Mouse (Mus musculus): Measurements from ENCODE around the gene Tom1. TPM values are rescaled to one million over a fixed set of nuclear protein-coding genes. Genes with fewer than 3 reads are reported as not detected.

The Tom1 gene
- polyA plus RNA-seq (2014; fragmentation: Nextera tagmentation; extraction: Ambion mirVana): 24.9 and 26.2 TPM in 2 replicates

- H3K9ac ChIP-seq (replicated peaks; ENCODE audit: low read length): peak within 1 kb of the TSS; percentile 60
- no peaks in the 10 kb centered on the region for H3K27me3 ChIP-seq (ENCODE audit: control insufficient read depth, insufficient read depth, low read length)
- no peaks in the 10 kb centered on the region for H3K9me3 ChIP-seq (ENCODE audit: control insufficient read depth, low read length)
- peaks cover 9% of the 10 kb centered on the region for H3K4me1 ChIP-seq (ENCODE audit: control insufficient read depth, insufficient read depth, low read length)
- H3K27ac ChIP-seq (replicated peaks; ENCODE audit: low read depth, low read length): peak within 1 kb of the TSS; percentile 87
- WGBS: under 1% methylated on average over 62 of the region's 62 CpGs
- ATAC-seq (ENCODE audit: low FRiP score, low TSS enrichment) (peak; percentile 99), DNase-seq (peak; percentile 99)
- H3K4me2 ChIP-seq (ENCODE audit: low read length): peak within 1 kb of the TSS; percentile 88
- peaks cover 23% of the 10 kb centered on the region for H3K36me3 ChIP-seq (ENCODE audit: control insufficient read depth, insufficient read depth, low read length)
- H3K4me3 ChIP-seq (replicated peaks; ENCODE audit: low read depth, low read length): peak within 1 kb of the TSS; percentile 65
Measured at GRCm38 (mm10) chr8:75033511-75034243, at the start of gene Tom1. TSS of gene Tom1 (plus strand) at chr8:75033705.

GRCm38 (mm10) chr8:74987436-74987835, 46.1 kb upstream of the Tom1 start:
- DNase-seq: no peak
- Histone ChIP-seq H3K4me1 (ENCODE audit: control insufficient read depth, insufficient read depth, low read length) (no peaks in the 10 kb centered on the region), H3K9me3 (ENCODE audit: control insufficient read depth, low read length) (no peaks in the 10 kb centered on the region), H3K27me3 (ENCODE audit: control insufficient read depth, insufficient read depth, low read length) (no peaks in the 10 kb centered on the region), H3K27ac (replicated peaks; ENCODE audit: low read depth, low read length) (no peak overlapping the region), H3K9ac (replicated peaks; ENCODE audit: low read length) (no peak overlapping the region), H3K4me2 (ENCODE audit: low read length) (no peak overlapping the region), H3K4me3 (replicated peaks; ENCODE audit: low read depth, low read length) (no peak overlapping the region), H3K36me3 (ENCODE audit: control insufficient read depth, insufficient read depth, low read length) (no peaks in the 10 kb centered on the region)
- ATAC-seq (ENCODE audit: low FRiP score, low TSS enrichment): no peak
- 79% methylated on average over 5 of the region's 5 CpGs for WGBS

DNA sequence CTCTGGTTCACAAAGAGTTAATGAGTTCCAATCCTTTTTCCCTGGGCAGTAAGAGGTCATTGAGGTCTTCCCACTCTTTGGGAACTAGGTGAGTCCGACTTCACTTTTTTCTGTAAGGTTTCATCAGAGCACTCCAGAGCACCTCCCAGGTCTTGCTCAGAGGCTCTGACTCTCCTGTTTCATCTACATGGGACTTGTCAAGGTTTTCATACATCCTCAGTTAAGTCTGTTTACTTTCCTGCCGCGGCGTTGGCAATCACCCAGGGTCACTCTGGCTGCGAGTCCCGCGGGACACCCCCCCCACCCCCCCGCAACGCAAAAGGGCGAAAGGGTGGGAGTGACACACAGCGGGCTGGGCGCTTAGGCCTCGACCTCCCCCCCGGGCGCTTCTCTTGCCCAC, 43.5 kb upstream of the Tom1 start:
- H3K27ac ChIP-seq (replicated peaks; ENCODE audit: low read depth, low read length): no peak overlapping the region
- H3K4me1 ChIP-seq (ENCODE audit: control insufficient read depth, insufficient read depth, low read length): peaks cover 11% of the 10 kb centered on the region; the same call in 1 of the 2 replicates
- no peak overlapping the region for H3K4me3 ChIP-seq (replicated peaks; ENCODE audit: low read depth, low read length)
- DNase-seq (no peak), ATAC-seq (ENCODE audit: low FRiP score, low TSS enrichment) (no peak)
- 21% methylated on average over 15 of the region's 15 CpGs for WGBS
- no peak overlapping the region for H3K4me2 ChIP-seq (ENCODE audit: low read length)
- no peaks in the 10 kb centered on the region for H3K27me3 ChIP-seq (ENCODE audit: control insufficient read depth, insufficient read depth, low read length)
- no peaks in the 10 kb centered on the region for H3K36me3 ChIP-seq (ENCODE audit: control insufficient read depth, insufficient read depth, low read length)
- no peak overlapping the region for H3K9ac ChIP-seq (replicated peaks; ENCODE audit: low read length)
- no peaks in the 10 kb centered on the region for H3K9me3 ChIP-seq (ENCODE audit: control insufficient read depth, low read length)

DNA sequence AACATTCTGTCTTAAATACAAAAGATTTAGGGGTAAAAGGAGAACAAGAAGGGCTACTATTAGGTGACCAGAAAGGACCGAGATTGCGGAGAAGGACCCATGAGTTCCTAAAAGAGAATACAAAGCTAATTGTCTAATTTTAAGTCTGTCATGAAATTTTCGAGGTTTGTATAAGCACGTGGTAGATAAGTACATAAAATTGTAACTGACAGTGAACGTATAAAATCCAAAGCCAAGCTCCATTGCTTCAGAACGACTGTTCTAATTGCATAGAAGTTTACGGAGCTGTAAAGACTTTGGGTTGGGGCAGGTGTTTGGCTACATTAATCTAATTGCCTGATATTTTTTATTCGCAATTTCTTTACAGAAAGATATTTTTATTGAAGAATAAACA, 40.4 kb upstream of the Tom1 start, which contains the start of gene Hmgxb4:
Gene Hmgxb4 (plus strand): TSS at position 276 of the 394 bp plus-strand sequence.
- ATAC-seq (ENCODE audit: low FRiP score, low TSS enrichment): no peak
- Histone ChIP-seq H3K27me3 (ENCODE audit: control insufficient read depth, insufficient read depth, low read length) (no peaks in the 10 kb centered on the region), H3K4me2 (ENCODE audit: low read length) (peak within 1 kb of the TSS; percentile 66), H3K4me3 (replicated peaks; ENCODE audit: low read depth, low read length) (peak within 1 kb of the TSS; percentile 94), H3K9me3 (ENCODE audit: control insufficient read depth, low read length) (no peaks in the 10 kb centered on the region), H3K36me3 (ENCODE audit: control insufficient read depth, insufficient read depth, low read length) (no peaks in the 10 kb centered on the region), H3K27ac (replicated peaks; ENCODE audit: low read depth, low read length) (peak within 1 kb of the TSS; percentile 98), H3K4me1 (ENCODE audit: control insufficient read depth, insufficient read depth, low read length) (peaks cover 12% of the 10 kb centered on the region; the same call in 1 of the 2 replicates), H3K9ac (replicated peaks; ENCODE audit: low read length) (peak within 1 kb of the TSS; percentile 99)
- DNase-seq: no peak
- WGBS: 12% methylated on average over 8 of the region's 8 CpGs

- under 1% methylated on average over 108 of the region's 111 CpGs for WGBS
- Histone ChIP-seq H3K27me3 (ENCODE audit: control insufficient read depth, insufficient read depth, low read length) (no peaks in the 10 kb centered on the region), H3K4me2 (ENCODE audit: low read length) (peak overlapping the region; percentile 66), H3K4me1 (ENCODE audit: control insufficient read depth, insufficient read depth, low read length) (peaks cover 12% of the 10 kb centered on the region; the same call in 1 of the 2 replicates), H3K9me3 (ENCODE audit: control insufficient read depth, low read length) (no peaks in the 10 kb centered on the region), H3K4me3 (replicated peaks; ENCODE audit: low read depth, low read length) (peak overlapping the region; percentile 94), H3K9ac (replicated peaks; ENCODE audit: low read length) (peak overlapping the region; percentile 99), H3K36me3 (ENCODE audit: control insufficient read depth, insufficient read depth, low read length) (peaks cover 5% of the 10 kb centered on the region), H3K27ac (replicated peaks; ENCODE audit: low read depth, low read length) (peak overlapping the region; percentile 98)
- DNase-seq (peak; percentile 96), ATAC-seq (ENCODE audit: low FRiP score, low TSS enrichment) (peak; percentile 93)
Measured at GRCm38 (mm10) chr8:74993475-74994451, 39.7 kb upstream of the Tom1 start.

DNA sequence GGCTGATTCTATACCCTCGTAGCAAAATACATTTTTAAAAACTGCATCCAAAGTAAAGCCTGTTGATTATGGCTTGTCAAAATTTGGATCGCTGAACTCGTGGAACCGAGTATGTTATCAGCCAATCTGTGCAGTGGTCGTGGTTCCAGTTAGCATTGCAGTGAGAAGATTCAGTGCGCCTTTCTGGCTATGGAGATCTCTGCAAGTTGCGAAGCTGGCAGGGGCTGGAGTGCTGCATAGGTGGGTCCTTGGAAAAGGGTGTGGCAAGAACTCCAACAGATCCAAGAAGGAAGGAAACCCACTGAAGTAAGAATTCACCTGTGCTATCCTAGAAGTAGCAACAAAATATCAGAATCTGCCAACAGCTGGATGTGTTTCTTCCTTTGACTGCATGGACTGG, 39.0 kb upstream of the Tom1 start:
- Histone ChIP-seq H3K9me3 (ENCODE audit: control insufficient read depth, low read length) (no peaks in the 10 kb centered on the region), H3K4me2 (ENCODE audit: low read length) (peak overlapping the region; percentile 66), H3K36me3 (ENCODE audit: control insufficient read depth, insufficient read depth, low read length) (peaks cover 13% of the 10 kb centered on the region), H3K27me3 (ENCODE audit: control insufficient read depth, insufficient read depth, low read length) (no peaks in the 10 kb centered on the region), H3K4me1 (ENCODE audit: control insufficient read depth, insufficient read depth, low read length) (peaks cover 12% of the 10 kb centered on the region; the same call in 1 of the 2 replicates), H3K9ac (replicated peaks; ENCODE audit: low read length) (peak overlapping the region; percentile 99), H3K4me3 (replicated peaks; ENCODE audit: low read depth, low read length) (peak overlapping the region; percentile 94), H3K27ac (replicated peaks; ENCODE audit: low read depth, low read length) (peak overlapping the region; percentile 98; the same call in 1 of the 2 replicates)
- DNase-seq (peak; percentile 44), ATAC-seq (ENCODE audit: low FRiP score, low TSS enrichment) (no peak; the same call in 1 of the 2 replicates)
- WGBS: 7% methylated on average over 7 of the region's 7 CpGs

DNA sequence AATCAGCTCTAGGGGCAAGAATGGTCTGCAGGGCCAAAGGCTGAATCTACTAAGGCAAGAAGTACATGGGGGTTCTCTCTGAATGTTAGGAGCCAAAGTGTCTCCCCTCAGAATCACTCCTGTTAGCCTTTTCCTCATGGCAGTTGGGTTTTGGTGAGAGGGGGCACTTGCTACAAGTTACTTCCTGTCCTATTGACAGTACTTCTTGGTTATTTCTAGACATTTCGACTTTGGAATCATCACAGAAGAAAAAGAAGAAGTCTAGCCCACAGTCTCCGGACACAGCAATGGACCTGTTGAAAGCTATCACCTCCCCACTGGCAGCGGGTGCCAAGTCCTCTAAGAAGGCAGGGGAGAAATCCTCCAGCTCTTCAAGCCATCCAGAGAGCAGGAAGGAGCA, 33.1 kb upstream of the Tom1 start:
- Histone ChIP-seq H3K4me3 (replicated peaks; ENCODE audit: low read depth, low read length) (no peak overlapping the region), H3K9ac (replicated peaks; ENCODE audit: low read length) (no peak overlapping the region), H3K4me2 (ENCODE audit: low read length) (no peak overlapping the region), H3K27me3 (ENCODE audit: control insufficient read depth, insufficient read depth, low read length) (no peaks in the 10 kb centered on the region), H3K27ac (replicated peaks; ENCODE audit: low read depth, low read length) (no peak overlapping the region), H3K9me3 (ENCODE audit: control insufficient read depth, low read length) (no peaks in the 10 kb centered on the region), H3K4me1 (ENCODE audit: control insufficient read depth, insufficient read depth, low read length) (no peaks in the 10 kb centered on the region), H3K36me3 (ENCODE audit: control insufficient read depth, insufficient read depth, low read length) (peaks cover 52% of the 10 kb centered on the region)
- 94% methylated on average over 3 of the region's 3 CpGs for WGBS
- DNase-seq: no peak
- ATAC-seq (ENCODE audit: low FRiP score, low TSS enrichment): no peak

- 96% methylated on average over 2 of the region's 2 CpGs for WGBS
- no peak for ATAC-seq (ENCODE audit: low FRiP score, low TSS enrichment)
Measured at GRCm38 (mm10) chr8:75008826-75009225, 24.7 kb upstream of the Tom1 start.

More at GRCm38 (mm10) chr8:75008826-75009225, 24.7 kb upstream of the Tom1 start:
- Histone ChIP-seq H3K27me3 (ENCODE audit: control insufficient read depth, insufficient read depth, low read length) (no peaks in the 10 kb centered on the region), H3K36me3 (ENCODE audit: control insufficient read depth, insufficient read depth, low read length) (peaks cover 26% of the 10 kb centered on the region), H3K9ac (replicated peaks; ENCODE audit: low read length) (no peak overlapping the region), H3K4me3 (replicated peaks; ENCODE audit: low read depth, low read length) (no peak overlapping the region), H3K4me1 (ENCODE audit: control insufficient read depth, insufficient read depth, low read length) (no peaks in the 10 kb centered on the region), H3K4me2 (ENCODE audit: low read length) (no peak overlapping the region), H3K9me3 (ENCODE audit: control insufficient read depth, low read length) (no peaks in the 10 kb centered on the region), H3K27ac (replicated peaks; ENCODE audit: low read depth, low read length) (no peak overlapping the region)
- DNase-seq: no peak
